Mouse (Mus musculus) ES-E14 (cell line): Measurements from ENCODE around the gene Sgms1. TPM values are rescaled to one million over a fixed set of nuclear protein-coding genes. Genes with fewer than 3 reads are reported as not detected.
A peak's percentile ranks its signal among the peaks of the same experiment; 100 is the strongest.

ENCODE experiments used
- DNase-seq: peaks from one replicate; pipeline ENCODE4 v3.0.0-alpha.2; 2013; ENCODE audit warnings: low read depth, low spot score
- H3K27ac ChIP-seq: 2 replicates; pipeline ENCODE4 v1.5.1; 2012; ENCODE audit warnings: low read depth, mild to moderate bottlenecking, low read length, moderate library complexity, mixed read lengths; ENCODE audit not compliant: poor library complexity, insufficient read depth, severe bottlenecking
- H3K36me3 ChIP-seq: 2 replicates; pipeline ENCODE4 v1.6.1; 2012; ENCODE audit warnings: mild to moderate bottlenecking, low read length, moderate library complexity, mixed read lengths; ENCODE audit not compliant: control insufficient read depth, poor library complexity, insufficient read depth, severe bottlenecking
- H3K4me1 ChIP-seq, 2 experiments: fragments of 150-350 bp in 1 of 2; sonication (generic) in 1 of 2; 2 replicates each; pipeline ENCODE4 v1.6.1; 2012; ENCODE audit warnings: low read length in 2 of 2, mild to moderate bottlenecking in 1 of 2, mixed read lengths in 1 of 2; ENCODE audit not compliant: control insufficient read depth in 2 of 2, insufficient read depth in 2 of 2, poor library complexity in 1 of 2
- H3K4me3 ChIP-seq, 2 experiments: fragments of 150-350 bp in 1 of 2; sonication (generic) in 1 of 2; 2 replicates each; pipeline ENCODE4 v1.5.1; 2012; ENCODE audit warnings: low read length in 2 of 2, low read depth in 1 of 2, mild to moderate bottlenecking in 1 of 2, mixed read lengths in 1 of 2; ENCODE audit not compliant: insufficient read depth in 1 of 2, poor library complexity in 1 of 2, severe bottlenecking in 1 of 2
- H3K9ac ChIP-seq: 2 replicates; pipeline ENCODE4 v1.6.1; 2012; ENCODE audit warnings: low read depth, mild to moderate bottlenecking, low read length, mixed read lengths; ENCODE audit not compliant: poor library complexity, insufficient read depth, severe bottlenecking
- H3K9me3 ChIP-seq: fragments of 150-350 bp; sonication (generic); 2 replicates; pipeline ENCODE4 v1.6.1; 2012; ENCODE audit warnings: low read depth, mild to moderate bottlenecking, low read length; ENCODE audit not compliant: control insufficient read depth, insufficient read depth
- CHD2 ChIP-seq: IDR thresholded peaks from 2 replicates; pipeline ENCODE4 v1.6.1; 2014; ENCODE audit warnings: mild to moderate bottlenecking, low read depth, low read length, inconsistent platforms
- HCFC1 ChIP-seq: IDR thresholded peaks from 2 replicates; pipeline ENCODE4 v1.6.1; 2012; ENCODE audit warnings: low read length, inconsistent platforms, borderline replicate concordance; ENCODE audit not compliant: insufficient read depth
- MAFK ChIP-seq: IDR thresholded peaks from 2 replicates; pipeline ENCODE4 v1.6.1; 2014; ENCODE audit warnings: mild to moderate bottlenecking, low read depth, low read length, inconsistent platforms; ENCODE audit not compliant: insufficient read depth
- ZC3H11A ChIP-seq: IDR thresholded peaks from 2 replicates; pipeline ENCODE4 v1.6.1; 2012; ENCODE audit warnings: low read depth, mild to moderate bottlenecking, inconsistent platforms, low read length, borderline replicate concordance
- ZNF384 ChIP-seq: IDR thresholded peaks from 2 replicates; pipeline ENCODE4 v1.6.1; 2012; ENCODE audit warnings: low read depth, low read length, inconsistent platforms
- in situ Hi-C, 2 experiments: fragments of 600-800 bp; cut with MboI; formaldehyde crosslinking; loops; one replicate each; pipeline ENCODE4 v1.15.1; 2025; ENCODE audit warnings: low sequenced_read_pairs in 2 of 2, inconsistent platforms in 1 of 2; ENCODE audit not compliant: unreplicated experiment in 2 of 2
- total RNA-seq: library from RNA; depleted of rRNA; stranded (reverse); fragments of 300-350 nt; gene quantifications from 2 replicates; pipeline ENCODE4 v1.2.3, GENCODE M21; 2012; rRNA removed

Gene Sgms1
- 42.5 and 57.0 TPM in 2 replicates for total RNA-seq

GRCm38 (mm10) chr19:32389001-32389871 is at the start of gene Sgms1:
TSS of gene Sgms1 (minus strand) at chr19:32389714.
- H3K27ac ChIP-seq = peak within 1 kb of the TSS; percentile 89
- no peaks in the 10 kb centered on the region for H3K36me3 ChIP-seq
- peak within 1 kb of the TSS; percentile 96 for H3K9ac ChIP-seq
- H3K4me1 ChIP-seq = peaks cover 4 to 8% of the 10 kb centered on the region in 2 experiments; a peak in 1 of 4 replicates
- TF ChIP-seq MAFK (no peak), HCFC1 (peak; percentile 55), ZC3H11A (no peak), CHD2 (no peak), ZNF384 (no peak)
- H3K4me3 ChIP-seq = peak within 1 kb of the TSS; percentile 84 to 99
- H3K9me3 ChIP-seq = no peaks in the 10 kb centered on the region
- in situ Hi-C loops = no loop called here
- peak; percentile 80 for DNase-seq

DNA sequence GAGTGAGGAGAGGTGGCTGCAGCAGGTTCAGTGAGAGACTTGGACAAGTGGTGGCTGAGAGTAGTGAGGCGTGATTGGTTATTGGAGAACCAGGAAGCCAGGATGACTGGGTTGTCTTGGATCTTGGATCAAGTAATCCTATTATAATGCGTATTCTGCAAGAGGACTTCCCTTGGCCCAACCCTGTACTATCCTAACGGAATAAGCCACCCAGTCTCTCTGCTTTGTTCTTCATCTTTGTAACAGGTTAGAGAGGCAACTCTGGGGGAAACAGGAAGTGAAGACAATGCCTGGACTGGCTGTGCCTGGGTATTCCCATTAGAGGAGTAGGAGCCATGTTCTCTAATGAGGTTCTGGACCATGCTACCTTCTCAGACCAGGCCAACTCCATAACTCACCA is 36.3 kb upstream of the Sgms1 start:
- Histone ChIP-seq H3K36me3 (no peaks in the 10 kb centered on the region), H3K9me3 (no peaks in the 10 kb centered on the region), H3K27ac (no peak overlapping the region), H3K9ac (no peak overlapping the region), H3K4me3 (no peak overlapping the region), H3K4me1 (peaks cover 0 to 2% of the 10 kb centered on the region in 2 experiments; a peak in 1 of 4 replicates)
- no peak for TF ChIP-seq CHD2
- TF ChIP-seq ZNF384 = no peak
- no peak for TF ChIP-seq MAFK
- no peak for TF ChIP-seq HCFC1
- no peak for TF ChIP-seq ZC3H11A
- in situ Hi-C loops = no loop called here
- peak; percentile 16 for DNase-seq

DNA sequence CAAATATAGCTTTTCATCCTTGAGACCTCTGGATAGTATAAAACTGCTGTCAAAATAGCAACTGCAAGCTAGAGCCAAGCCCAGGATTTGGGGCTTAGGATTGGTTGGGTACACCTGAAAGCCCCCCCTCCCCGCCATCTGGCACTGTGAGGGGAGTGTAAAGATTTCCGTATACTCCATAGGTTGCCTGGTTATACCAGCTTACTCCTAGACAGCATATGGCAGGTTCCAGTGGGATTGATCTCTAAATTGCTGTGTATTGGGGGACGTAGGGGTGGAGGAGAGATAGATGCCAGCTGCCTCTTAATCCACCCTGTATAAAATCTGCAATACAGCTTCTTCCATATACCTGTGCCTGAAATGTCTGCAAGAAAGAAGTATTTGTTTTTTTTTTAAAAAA is 35.2 kb upstream of the Sgms1 start:
- H3K27ac ChIP-seq = no peak overlapping the region
- H3K9me3 ChIP-seq = no peaks in the 10 kb centered on the region
- no peak for DNase-seq
- peaks cover 0 to 2% of the 10 kb centered on the region in 2 experiments; a peak in 1 of 4 replicates for H3K4me1 ChIP-seq
- H3K4me3 ChIP-seq = no peak overlapping the region
- in situ Hi-C loops = no loop called here
- no peak overlapping the region for H3K9ac ChIP-seq
- TF ChIP-seq ZNF384 (no peak), ZC3H11A (no peak), CHD2 (no peak), MAFK (no peak), HCFC1 (no peak)
- H3K36me3 ChIP-seq = no peaks in the 10 kb centered on the region

DNA sequence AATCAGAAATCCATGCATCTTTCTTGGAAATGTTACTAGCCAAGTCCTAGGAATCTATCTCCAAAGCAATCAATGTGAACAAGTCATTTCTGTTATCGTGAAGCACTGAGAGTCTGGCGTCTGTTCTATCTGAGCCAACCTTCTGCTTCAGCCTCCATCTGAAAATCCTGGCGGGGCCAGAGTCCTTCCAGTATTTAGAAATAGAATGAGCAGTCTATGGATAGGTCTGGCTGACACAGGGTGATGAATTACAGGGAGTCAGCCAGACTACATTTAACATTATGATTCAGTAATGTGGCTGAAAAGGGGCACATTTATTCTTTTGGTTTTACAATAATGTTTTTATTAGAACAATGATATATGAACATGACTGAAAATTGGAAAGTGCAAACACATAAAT is 29.6 kb upstream of the Sgms1 start:
- Histone ChIP-seq H3K9me3 (no peaks in the 10 kb centered on the region), H3K4me3 (no peak overlapping the region), H3K36me3 (no peaks in the 10 kb centered on the region), H3K4me1 (no peaks in the 10 kb centered on the region), H3K27ac (no peak overlapping the region), H3K9ac (no peak overlapping the region)
- TF ChIP-seq MAFK (no peak), ZNF384 (no peak), CHD2 (no peak), HCFC1 (no peak), ZC3H11A (no peak)
- DNase-seq = no peak
- in situ Hi-C loops = no loop called here
